Mouse (Mus musculus) liver, embryonic 11.5 days (tissue): ENCODE results near the gene Cyp1b1. TPM values are rescaled to one million over a fixed set of nuclear protein-coding genes. Genes with fewer than 3 reads are reported as not detected.

Experiments
- ATAC-seq: fragments of 200-750 bp; cut with Nextera tagmentation; replicated peaks from 2 replicates; pipeline ENCODE4 v1.8.0; 2017; ENCODE audit warnings: moderate number of reproducible peaks, mild to moderate bottlenecking, moderate TSS enrichment, moderate library complexity; ENCODE audit not compliant: low FRiP score
- DNase-seq: peaks from one replicate; pipeline ENCODE4 v3.0.0-alpha.2; 2017; ENCODE audit warnings: low spot score
- H3K27ac ChIP-seq: fragments of 300-500 bp; sonication (generic); 2 replicates; pipeline ENCODE4 v1.5.1; 2014; ENCODE audit warnings: mild to moderate bottlenecking, low read depth, low read length, control low read depth
- H3K27me3 ChIP-seq: fragments of 300-500 bp; sonication (generic); replicated peaks from 2 replicates; pipeline ENCODE4 v1.6.1; 2014; ENCODE audit warnings: low read length, mixed read lengths; ENCODE audit not compliant: control insufficient read depth, insufficient read depth
- H3K36me3 ChIP-seq: fragments of 300-500 bp; sonication (generic); 2 replicates; pipeline ENCODE4 v1.6.1; 2014; ENCODE audit warnings: mild to moderate bottlenecking, low read length, moderate library complexity, mixed read lengths; ENCODE audit not compliant: control insufficient read depth, insufficient read depth
- H3K4me1 ChIP-seq: fragments of 300-500 bp; sonication (generic); replicated peaks from 2 replicates; pipeline ENCODE4 v1.6.1; 2014; ENCODE audit warnings: low read length, mixed read lengths; ENCODE audit not compliant: control insufficient read depth, insufficient read depth
- H3K4me2 ChIP-seq: fragments of 300-500 bp; sonication (generic); 2 replicates; pipeline ENCODE4 v1.6.1; 2014; ENCODE audit warnings: mild to moderate bottlenecking, control low read depth, moderate library complexity
- H3K4me3 ChIP-seq: fragments of 300-500 bp; sonication (generic); 2 replicates; pipeline ENCODE4 v1.5.1; 2014; ENCODE audit warnings: low read depth, low read length, control low read depth
- H3K9ac ChIP-seq: fragments of 300-500 bp; sonication (generic); 2 replicates; pipeline ENCODE4 v1.6.1; 2014; ENCODE audit warnings: low read depth, low read length, control low read depth
- H3K9me3 ChIP-seq: fragments of 300-500 bp; sonication (generic); 2 replicates; pipeline ENCODE4 v1.6.1; 2016; ENCODE audit warnings: low read length, inconsistent platforms, mixed read lengths; ENCODE audit not compliant: control insufficient read depth
- WGBS: fragments of 180-500 bp; shearing (Covaris S2); extraction: QIAGEN DNeasy Blood & Tissue Kit; methylation state at CpG from one replicate; pipeline ENCODE4 v1.1.7; 2014; 5-methylcytosine and 5-hydroxymethylcytosine counted together
- polyA plus RNA-seq: library from polyadenylated mRNA; unstranded; fragments of >200 nt; fragmentation: Nextera tagmentation; extraction: Ambion mirVana; gene quantifications from 2 replicates; pipeline ENCODE4 v1.2.1, GENCODE M21; 2014

The Cyp1b1 gene
- polyA plus RNA-seq, 1 experiment from 2014 or later: 6.9 TPM

GRCm38 (mm10) chr17:79728053-79728584, 13.3 kb upstream of the Cyp1b1 start:
- H3K4me3 ChIP-seq: no peak overlapping the region
- H3K27me3 ChIP-seq: peaks cover 2% of the 10 kb centered on the region; the same call in 1 of the 2 replicates
- H3K4me1 ChIP-seq: no peaks in the 10 kb centered on the region
- no peak for DNase-seq
- H3K9ac ChIP-seq: no peak overlapping the region
- 38% methylated on average over 14 of the region's 14 CpGs for whole genome bisulfite sequencing
- no peak overlapping the region for H3K4me2 ChIP-seq
- H3K36me3 ChIP-seq: no peaks in the 10 kb centered on the region
- H3K27ac ChIP-seq: no peak overlapping the region
- no peak for ATAC-seq
- H3K9me3 ChIP-seq: no peaks in the 10 kb centered on the region

GRCm38 (mm10) chr17:79726613-79727012, 11.8 kb upstream of the Cyp1b1 start:
- H3K9ac ChIP-seq: no peak overlapping the region
- no peaks in the 10 kb centered on the region for H3K9me3 ChIP-seq
- H3K4me1 ChIP-seq: no peaks in the 10 kb centered on the region
- ATAC-seq: no peak
- H3K27me3 ChIP-seq: peaks cover 2% of the 10 kb centered on the region; the same call in 1 of the 2 replicates
- no peak for DNase-seq
- no peak overlapping the region for H3K4me3 ChIP-seq
- 81% methylated on average over 5 of the region's 5 CpGs for WGBS
- H3K4me2 ChIP-seq: no peak overlapping the region
- no peaks in the 10 kb centered on the region for H3K36me3 ChIP-seq
- no peak overlapping the region for H3K27ac ChIP-seq

GRCm38 (mm10) chr17:79720681-79721080, 5.8 kb upstream of the Cyp1b1 start:
- H3K9me3 ChIP-seq: no peaks in the 10 kb centered on the region
- H3K36me3 ChIP-seq: no peaks in the 10 kb centered on the region
- H3K27ac ChIP-seq: no peak overlapping the region
- DNase-seq: no peak
- no peak overlapping the region for H3K4me3 ChIP-seq
- WGBS: 71% methylated on average over 7 of the region's 7 CpGs
- no peak for ATAC-seq
- H3K4me2 ChIP-seq: no peak overlapping the region
- H3K27me3 ChIP-seq: peaks cover 21% of the 10 kb centered on the region
- H3K9ac ChIP-seq: no peak overlapping the region
- 0 out of 2 replicates have a peak, but pooled peaks cover 4% of the 10 kb centered on the region for H3K4me1 ChIP-seq

GRCm38 (mm10) chr17:79715649-79716143, 835 bp upstream of the Cyp1b1 start:
- peaks cover 59% of the 10 kb centered on the region for H3K27me3 ChIP-seq

GRCm38 (mm10) chr17:79714368-79714895, 429 bp downstream of the Cyp1b1 start:
- no peak for DNase-seq
- no peak for ATAC-seq
- no peaks in the 10 kb centered on the region for H3K36me3 ChIP-seq
- 4% methylated on average over 16 of the region's 16 CpGs for WGBS
- peaks cover 69% of the 10 kb centered on the region for H3K27me3 ChIP-seq
- H3K27ac ChIP-seq: no peak overlapping the region
- H3K4me2 ChIP-seq: peak overlapping the region; percentile 80
- H3K9me3 ChIP-seq: no peaks in the 10 kb centered on the region
- H3K4me3 ChIP-seq: peak overlapping the region; percentile 43
- peak overlapping the region; percentile 38; the same call in 1 of the 2 replicates for H3K9ac ChIP-seq
- peaks cover 15% of the 10 kb centered on the region; the same call in 1 of the 2 replicates for H3K4me1 ChIP-seq

More at GRCm38 (mm10) chr17:79715649-79716143, 835 bp upstream of the Cyp1b1 start:
- WGBS: under 1% methylated on average over 42 of the region's 42 CpGs
- Histone ChIP-seq H3K27ac (no peak overlapping the region), H3K9me3 (no peaks in the 10 kb centered on the region), H3K36me3 (no peaks in the 10 kb centered on the region), H3K4me1 (peaks cover 15% of the 10 kb centered on the region; the same call in 1 of the 2 replicates), H3K4me3 (peak overlapping the region; percentile 43), H3K4me2 (peak overlapping the region; percentile 80), H3K9ac (0 out of 2 replicates have a peak overlapping the region, but pooled peaks have one; percentile 30)
- DNase-seq: peak; percentile 84
- ATAC-seq: peak; percentile 74

- 2% methylated on average over 63 of the region's 63 CpGs for WGBS
These were observed 1.1 kb downstream of the Cyp1b1 start for GRCm38 (mm10) chr17:79713643-79714367.

GRCm38 (mm10) chr17:79713276-79713642, 1.6 kb downstream of the Cyp1b1 start:
- DNase-seq: no peak
- ATAC-seq: no peak
- Histone ChIP-seq H3K4me3 (peak overlapping the region; percentile 43), H3K9ac (peak overlapping the region; percentile 38), H3K27me3 (peaks cover 66% of the 10 kb centered on the region), H3K4me2 (peak overlapping the region; percentile 80), H3K27ac (no peak overlapping the region), H3K9me3 (no peaks in the 10 kb centered on the region), H3K4me1 (peaks cover 15% of the 10 kb centered on the region; the same call in 1 of the 2 replicates), H3K36me3 (no peaks in the 10 kb centered on the region)
- WGBS: under 1% methylated on average over 24 of the region's 24 CpGs

More at GRCm38 (mm10) chr17:79713643-79714367, 1.1 kb downstream of the Cyp1b1 start:
- Histone ChIP-seq H3K36me3 (no peaks in the 10 kb centered on the region), H3K4me2 (peak overlapping the region; percentile 80), H3K9ac (peak overlapping the region; percentile 38), H3K4me3 (peak overlapping the region; percentile 43), H3K27ac (no peak overlapping the region), H3K27me3 (peaks cover 69% of the 10 kb centered on the region), H3K9me3 (no peaks in the 10 kb centered on the region), H3K4me1 (peaks cover 15% of the 10 kb centered on the region; the same call in 1 of the 2 replicates)
- no peak; the same call in 1 of the 2 replicates for ATAC-seq
- DNase-seq: peak; percentile 50

GRCm38 (mm10) chr17:79712536-79712935, 2.3 kb downstream of the Cyp1b1 start:
- Histone ChIP-seq H3K27me3 (peaks cover 64% of the 10 kb centered on the region), H3K36me3 (no peaks in the 10 kb centered on the region), H3K4me2 (peak overlapping the region; percentile 22; the same call in 1 of the 2 replicates), H3K9me3 (no peaks in the 10 kb centered on the region), H3K27ac (no peak overlapping the region), H3K9ac (no peak overlapping the region), H3K4me1 (peaks cover 15% of the 10 kb centered on the region; the same call in 1 of the 2 replicates), H3K4me3 (peak overlapping the region; percentile 43; the same call in 1 of the 2 replicates)
- no peak for DNase-seq
- no peak for ATAC-seq
- 12% methylated on average over 9 of the region's 9 CpGs for WGBS
